Mouse (Mus musculus): ENCODE data around the gene Naa30.

Gene Naa30

DNA sequence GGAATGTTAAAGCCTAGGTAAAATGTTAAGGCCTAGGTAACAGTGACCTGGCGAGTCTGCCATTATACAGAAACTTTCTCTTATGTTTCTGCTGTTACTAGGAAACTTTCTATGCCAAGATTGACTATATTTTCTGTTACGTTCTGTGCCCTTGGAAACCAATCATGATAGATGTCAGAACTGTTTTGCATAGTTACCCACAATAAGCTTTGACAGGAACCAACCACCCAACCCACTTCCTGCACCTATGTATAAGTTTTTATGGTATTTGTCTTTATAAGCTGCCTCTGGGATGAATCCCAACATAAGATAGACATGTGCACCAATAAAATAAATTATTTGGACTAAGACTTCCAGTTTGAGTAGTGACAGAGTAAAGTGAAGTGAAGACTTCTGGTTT lies 49.7 kb downstream of the Naa30 start:
- intact Hi-C loops (cut with DNase I) = no loop called here

GRCm38 (mm10) chr14:49226471-49226870 lies 54.4 kb downstream of the Naa30 start:
- intact Hi-C loops (cut with DNase I) = no loop called here

DNA sequence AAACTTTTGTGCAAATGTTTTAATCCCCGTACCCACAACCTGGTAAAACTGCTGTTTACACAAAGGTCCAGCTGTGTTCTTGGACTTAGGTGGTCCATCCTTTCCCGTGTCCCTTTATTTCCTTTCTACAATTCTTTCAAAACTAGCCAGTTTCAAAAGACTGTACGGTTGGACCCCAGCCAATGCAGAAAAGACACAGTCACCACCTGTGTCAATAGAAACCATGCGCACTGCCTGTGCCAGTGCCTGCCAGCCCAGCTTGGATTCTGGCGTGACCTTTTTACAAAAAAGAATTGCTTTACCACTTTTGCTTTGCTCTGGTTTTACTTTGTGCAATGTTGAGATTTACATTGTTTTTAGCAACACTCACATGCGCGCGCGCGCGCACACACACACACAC lies 55.0 kb downstream of the Naa30 start:
- intact Hi-C loops (cut with DNase I) = no loop called here

- intact Hi-C loops (cut with DNase I) = no loop called here
Observed at GRCm38 (mm10) chr14:49231845-49232244, 59.8 kb downstream of the Naa30 start.

GRCm38 (mm10) chr14:49234788-49235515 lies 62.9 kb downstream of the Naa30 start:
- intact Hi-C loops (cut with DNase I) = loop anchor here (2.0 to 5.0 kb wide), 2 partner anchors 306 to 497 kb away; no protein-coding TSS in a partner anchor

- intact Hi-C loops (cut with DNase I) = loop anchor here (2.0 to 5.0 kb wide), 2 partner anchors 111 to 494 kb away; no protein-coding TSS in a partner anchor
Observed at GRCm38 (mm10) chr14:49238206-49238605, 66.2 kb downstream of the Naa30 start.
